Mouse (Mus musculus) liver, embryonic 14.5 days (tissue): Measurements from ENCODE around the gene Actrt3.

Experiments
- CTCF ChIP-seq: IDR thresholded peaks from 2 replicates; pipeline ENCODE4 v1.5.1; 2016; ENCODE audit warnings: antibody characterized with exemption, low read depth, control low read depth
- EP300 ChIP-seq: IDR thresholded peaks from 2 replicates; pipeline ENCODE4 v1.6.1; 2016; ENCODE audit warnings: antibody characterized with exemption, low read depth

DNA sequence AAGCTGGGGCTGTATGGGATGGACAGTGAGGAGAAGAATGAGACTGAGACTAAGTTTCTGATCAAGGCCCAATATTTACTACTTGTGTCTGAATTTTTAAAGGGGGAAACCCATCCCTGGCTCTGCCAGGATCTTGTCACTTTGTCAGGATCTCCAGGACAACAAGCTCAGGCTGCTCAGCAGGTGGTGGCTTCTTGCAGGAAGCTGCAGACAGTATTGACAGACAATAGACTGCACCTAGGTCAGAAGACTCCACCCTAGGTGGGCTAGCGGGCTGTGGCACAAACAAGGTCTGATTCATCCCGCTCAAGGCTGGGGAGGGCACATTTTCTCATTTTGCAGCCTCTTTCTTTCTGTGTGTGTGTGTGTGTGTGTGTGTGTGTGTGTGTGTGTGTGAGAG lies 26.2 kb downstream of the Actrt3 start:
- TF ChIP-seq CTCF (no peak), EP300 (no peak)
